Mouse (Mus musculus): ENCODE data around the gene Hspa8.

The Hspa8 gene

GRCm38 (mm10) chr9:40808907-40809280, 8.1 kb downstream of the Hspa8 start:
- no peak for DNase-seq (ENCODE audit: low read depth, low spot score)

DNA sequence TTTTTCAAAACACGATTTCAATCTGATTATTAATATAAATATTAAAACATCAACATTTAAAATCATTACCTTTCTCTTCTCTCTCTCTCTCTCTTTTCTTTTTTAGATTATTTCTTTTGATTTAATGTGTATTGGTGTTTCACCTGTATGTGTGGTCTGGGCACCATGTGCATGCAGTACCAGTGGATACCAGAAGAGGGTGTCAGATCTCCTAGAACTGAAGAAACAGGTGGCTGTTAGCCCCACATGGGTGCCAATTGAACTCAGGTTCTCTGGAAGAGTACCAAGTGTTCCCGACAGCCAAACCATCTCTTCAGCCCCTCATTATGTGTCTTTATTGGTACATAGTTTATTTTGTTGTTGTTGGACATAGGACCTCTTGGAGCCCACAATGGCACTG, 11.1 kb downstream of the Hspa8 start:
- DNase-seq (ENCODE audit: low read depth, low spot score): no peak

- DNase-seq (ENCODE audit: low read depth, low spot score): no peak
These were observed 13.3 kb downstream of the Hspa8 start for GRCm38 (mm10) chr9:40814060-40814459.

DNA sequence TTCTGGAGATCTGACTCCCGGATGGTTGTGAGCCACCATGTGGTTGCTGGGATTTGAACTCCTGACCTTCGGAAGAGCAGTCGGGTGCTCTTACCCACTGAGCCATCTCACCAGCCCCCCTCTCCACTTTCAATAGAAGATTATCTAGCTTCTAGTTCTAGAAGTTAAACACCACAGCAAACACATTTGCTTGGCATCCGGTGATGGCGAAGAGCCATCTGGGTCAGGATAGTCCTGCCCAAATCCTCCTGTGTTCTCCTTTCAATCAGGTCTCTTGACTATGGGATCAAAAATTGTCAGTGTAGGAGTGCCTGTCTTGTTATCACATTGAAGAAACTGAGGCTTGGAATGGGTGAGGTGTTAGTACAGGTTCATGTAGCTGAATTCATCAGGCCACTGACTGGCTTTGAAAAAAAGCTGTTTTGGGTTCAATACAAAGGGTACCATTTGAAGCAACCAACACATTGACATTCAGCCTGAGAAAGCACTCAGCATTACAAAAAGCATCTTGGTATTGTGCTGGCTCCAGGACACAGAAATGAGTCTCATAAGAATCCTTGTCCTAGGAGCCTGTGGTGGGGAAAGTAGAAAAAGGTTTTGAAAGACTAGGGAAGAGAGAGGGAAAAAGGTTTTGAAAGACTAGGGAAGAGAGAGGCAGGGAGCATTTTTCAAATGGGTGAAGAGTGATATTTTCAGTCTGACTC, 16.7 kb downstream of the Hspa8 start:
- DNase-seq (ENCODE audit: low read depth, low spot score): no peak

- DNase-seq (ENCODE audit: low read depth, low spot score): no peak
These were observed 24.8 kb downstream of the Hspa8 start for GRCm38 (mm10) chr9:40825601-40826000.

DNA sequence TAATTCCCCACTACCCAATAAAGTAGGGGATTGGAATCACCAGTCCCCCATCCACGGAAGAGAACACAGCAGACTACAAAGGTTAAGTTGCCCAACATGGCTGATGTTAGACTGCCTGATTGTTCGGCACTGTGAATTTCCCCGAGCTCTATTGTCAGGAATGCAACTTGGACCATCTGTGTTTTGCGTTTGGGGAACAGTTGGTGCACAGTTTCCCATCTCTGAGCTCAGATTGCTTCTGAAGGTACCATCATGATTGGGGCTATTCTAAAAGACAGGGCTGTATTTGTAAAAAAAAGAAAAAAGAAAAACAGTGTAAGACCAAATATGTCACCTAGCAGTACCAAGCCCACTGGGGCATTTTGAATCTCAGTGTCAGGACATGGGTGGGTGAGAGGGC, 26.6 kb downstream of the Hspa8 start:
- no peak for DNase-seq (ENCODE audit: low read depth, low spot score)

DNA sequence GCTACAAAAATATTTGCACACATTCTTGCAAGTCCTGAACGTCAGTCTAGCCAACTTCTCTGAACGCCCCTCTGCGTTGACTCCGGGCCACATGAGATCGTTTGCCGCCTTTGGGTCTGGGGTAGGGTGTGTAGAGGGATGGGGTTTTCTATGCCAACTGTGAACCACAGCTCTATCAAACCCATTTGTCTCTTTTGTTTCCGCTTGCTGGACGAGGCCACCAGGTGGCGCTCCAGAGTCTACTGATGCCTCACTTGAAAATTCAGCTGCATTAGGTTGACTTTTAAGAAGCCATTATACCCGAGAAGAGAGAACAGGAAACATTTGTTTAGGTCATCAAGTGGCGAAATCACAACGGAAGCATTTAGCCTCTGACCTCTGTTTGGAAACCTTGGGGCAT, 33.8 kb downstream of the Hspa8 start:
- peak; percentile 45 for DNase-seq (ENCODE audit: low read depth, low spot score)

GRCm38 (mm10) chr9:40836681-40837080, 35.9 kb downstream of the Hspa8 start:
- DNase-seq (ENCODE audit: low read depth, low spot score): no peak

DNA sequence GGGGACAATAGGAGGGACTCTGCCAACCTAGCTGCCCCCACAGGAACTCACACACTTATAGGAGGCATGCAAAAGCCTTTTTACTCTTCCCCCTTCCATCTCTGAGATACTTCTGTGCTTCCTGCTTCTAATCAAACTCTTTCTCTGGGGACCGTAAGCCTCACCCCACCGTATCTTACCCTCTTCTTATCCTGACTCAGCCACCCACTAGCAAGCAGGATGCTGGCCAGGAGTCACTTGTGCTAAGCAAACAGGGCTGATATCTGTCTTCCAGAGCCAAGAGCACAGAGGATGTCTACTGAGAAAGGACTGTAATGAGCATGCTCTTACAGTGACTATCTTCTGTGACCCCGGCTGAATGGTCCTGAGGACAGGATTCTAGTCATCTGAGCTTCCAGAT, 38.9 kb downstream of the Hspa8 start:
- no peak for DNase-seq (ENCODE audit: low read depth, low spot score)

DNA sequence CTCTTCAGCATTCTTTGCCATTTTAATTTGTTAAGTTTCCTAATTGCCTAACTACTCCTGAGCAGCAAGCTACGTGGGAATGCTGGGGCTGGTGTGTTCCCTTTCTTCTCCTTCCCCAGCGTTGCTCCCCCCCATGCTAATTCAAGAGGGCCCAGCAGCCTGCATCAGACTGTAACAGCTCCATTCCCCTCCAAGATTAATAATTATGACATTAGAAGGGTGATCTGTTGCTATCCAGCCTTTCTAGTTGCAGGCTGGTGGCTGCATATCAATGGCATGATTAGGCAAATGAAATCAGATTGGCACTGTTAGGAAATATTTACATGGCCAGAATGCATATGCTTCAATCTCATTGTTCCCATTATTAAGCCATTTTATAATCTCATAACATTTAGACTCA, 50.7 kb downstream of the Hspa8 start:
- DNase-seq (ENCODE audit: low read depth, low spot score): no peak

DNA sequence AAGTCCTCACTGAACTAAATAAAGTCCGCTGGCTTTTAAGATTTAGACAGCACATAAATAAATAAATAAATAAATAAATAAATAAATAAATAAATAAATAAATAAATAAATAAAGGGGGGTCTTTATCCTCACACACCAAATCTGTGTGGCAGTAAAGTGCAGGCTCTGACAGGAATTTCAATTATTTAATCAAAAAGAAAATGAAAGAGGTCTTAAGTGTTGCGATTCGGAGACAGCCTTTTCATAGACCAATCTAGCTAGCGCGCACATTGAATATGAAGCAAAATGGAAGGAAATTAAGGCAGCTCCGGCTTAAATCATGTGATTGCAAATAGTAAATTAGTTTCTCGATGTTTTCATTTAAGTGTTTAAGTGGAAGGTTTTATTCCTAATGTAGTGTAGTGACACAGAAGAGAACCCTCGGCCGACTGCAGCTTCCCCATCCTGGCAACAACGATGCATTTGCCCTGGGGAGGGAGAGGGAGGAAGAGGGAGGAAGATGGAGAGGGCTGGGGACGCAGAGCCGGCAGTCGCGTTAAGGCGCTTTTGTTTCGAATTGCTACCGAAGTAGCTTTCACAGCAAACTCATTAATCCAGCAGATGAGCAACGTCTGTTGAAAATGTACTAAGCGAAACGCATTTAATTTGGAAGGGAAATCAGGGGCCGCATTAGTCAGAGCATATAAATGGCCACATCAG, 57.8 kb downstream of the Hspa8 start:
- peak; percentile 15 for DNase-seq (ENCODE audit: low read depth, low spot score)

GRCm38 (mm10) chr9:40859196-40859595, 58.4 kb downstream of the Hspa8 start:
- no peak for DNase-seq (ENCODE audit: low read depth, low spot score)
